30 mouse cellular contexts compared by ENCODE assay signal in genomic region chr2:135652040-135652439, GRCm38 (mm10). TPM values are rescaled to one million over a fixed set of nuclear protein-coding genes. Genes with fewer than 3 reads are reported as not detected.
DNase-seq lines count a peak whose midpoint lies in the region; ATAC-seq and TF ChIP-seq lines count a peak whose summit lies in the region.
"Had no signal": no experiment of that assay in that cellular context is flagged by ENCODE, and none has a peak within 500 bp of the region (broad histone marks: within the 10 kb centered on the region; RNA-seq: fewer than 3 reads in every experiment).

No protein-coding gene starts in this region.

- no peaks in the 10 kb centered on the region for H3K4me1 ChIP-seq in kidney, embryonic 15.5 days
- no peaks in the 10 kb centered on the region for H3K4me1 ChIP-seq in forebrain, postnatal 0 days (ENCODE audit: insufficient read depth)
- H3K4me1 ChIP-seq: embryonic facial prominence, embryonic 10.5 days; embryonic facial prominence, embryonic 13.5 days; forebrain, embryonic 10.5 days; forebrain, embryonic 13.5 days; heart, embryonic 12.5 days; heart, embryonic 15.5 days; intestine, embryonic 15.5 days had no signal

- H3K36me3 ChIP-seq in kidney, embryonic 15.5 days = no peaks in the 10 kb centered on the region
- no peaks in the 10 kb centered on the region for H3K36me3 ChIP-seq in forebrain, postnatal 0 days (ENCODE audit: insufficient read depth)
- H3K36me3 ChIP-seq: embryonic facial prominence, embryonic 10.5 days; embryonic facial prominence, embryonic 13.5 days; forebrain, embryonic 10.5 days; G1E; heart, embryonic 12.5 days; heart, embryonic 15.5 days; intestine, embryonic 15.5 days had no signal

- no peak overlapping the region for H3K9ac ChIP-seq in kidney, embryonic 15.5 days
- H3K9ac ChIP-seq in forebrain, postnatal 0 days = no peak overlapping the region
- H3K9ac ChIP-seq: embryonic facial prominence, embryonic 13.5 days; forebrain, embryonic 13.5 days; heart, embryonic 12.5 days; heart, embryonic 15.5 days; hindbrain, embryonic 14.5 days; intestine, embryonic 15.5 days had no signal

- no peaks in the 10 kb centered on the region for H3K9me3 ChIP-seq in kidney, embryonic 15.5 days (replicated peaks)
- no peaks in the 10 kb centered on the region for H3K9me3 ChIP-seq in forebrain, postnatal 0 days (ENCODE audit: low read length)
- H3K9me3 ChIP-seq: embryonic facial prominence, embryonic 10.5 days; embryonic facial prominence, embryonic 13.5 days; forebrain, embryonic 10.5 days; forebrain, embryonic 13.5 days; heart, embryonic 12.5 days; heart, embryonic 15.5 days; intestine, embryonic 15.5 days had no signal

- TF ChIP-seq CTCF in forebrain, postnatal 0 days (IDR thresholded peaks at IDR 0.05; ENCODE audit: low read depth) = no peak

- no peak overlapping the region for H3K4me2 ChIP-seq in kidney, embryonic 15.5 days
- no peak overlapping the region for H3K4me2 ChIP-seq in forebrain, postnatal 0 days (ENCODE audit: low read depth)
- H3K4me2 ChIP-seq: embryonic facial prominence, embryonic 13.5 days; forebrain, embryonic 13.5 days; heart, embryonic 12.5 days; heart, embryonic 15.5 days; hindbrain, embryonic 14.5 days; intestine, embryonic 15.5 days had no signal

- WGBS in kidney, embryonic 15.5 days = 83% methylated on average over 6 of the region's 6 CpGs
- 97% methylated on average over 6 of the region's 6 CpGs for whole genome bisulfite sequencing in forebrain, postnatal 0 days

- peak; percentile 6 for DNase-seq in cerebellum, adult 9-10 months
- DNase-seq in cerebellum, postnatal 4 days (ENCODE audit: low spot score in 2 of 2) = no peak
- DNase-seq in spleen, postnatal 36 days (ENCODE audit: low spot score in 2 of 2) = no peak
- DNase-seq in forebrain, postnatal 0 days = no peak
- DNase-seq: adrenal gland, adult 8-10 months; adrenal gland, postnatal 36 days; embryo, embryonic 11 days; gastrocnemius, postnatal 25 days; heart, adult 18-20 months; heart, postnatal 10 days; heart, postnatal 4 days; kidney, adult 11 months; kidney, adult 8-10 months had no signal

- no peaks in the 10 kb centered on the region for H3K27me3 ChIP-seq in kidney, embryonic 15.5 days
- H3K27me3 ChIP-seq in forebrain, postnatal 0 days (ENCODE audit: insufficient read depth, low read length) = no peaks in the 10 kb centered on the region
- H3K27me3 ChIP-seq: embryonic facial prominence, embryonic 13.5 days; forebrain, embryonic 13.5 days; heart, embryonic 12.5 days; heart, embryonic 15.5 days; intestine, embryonic 15.5 days; Patski had no signal

- H3K27ac ChIP-seq in kidney, embryonic 15.5 days = no peak overlapping the region
- no peak overlapping the region for H3K27ac ChIP-seq in forebrain, postnatal 0 days (ENCODE audit: low read depth, low read length)
- H3K27ac ChIP-seq: embryonic facial prominence, embryonic 10.5 days; embryonic facial prominence, embryonic 13.5 days; forebrain, embryonic 10.5 days; forebrain, embryonic 13.5 days; heart, embryonic 15.5 days; hindbrain, embryonic 14.5 days; hindbrain, postnatal 0 days; intestine, embryonic 15.5 days had no signal

- peak; percentile 58 for ATAC-seq in CD4-positive, CD25-positive, alpha-beta regulatory T cell, adult 4 months
- peak; percentile 44 for ATAC-seq in activated CD4-positive, CD25-positive, alpha-beta regulatory T cell, adult 4 months
- ATAC-seq in inflammation-experienced regulatory T-cells, adult 6 months = peak; percentile 51
- no peak for ATAC-seq in kidney, embryonic 15.5 days (replicated peaks; ENCODE audit: low FRiP score)
- no peak for ATAC-seq in forebrain, postnatal 0 days
- ATAC-seq: forebrain, embryonic 13.5 days; forebrain, embryonic 16.5 days; hindbrain, postnatal 0 days; intestine, embryonic 15.5 days; Patski had no signal

- H3K4me3 ChIP-seq in kidney, embryonic 15.5 days (replicated peaks) = no peak overlapping the region
- no peak overlapping the region for H3K4me3 ChIP-seq in forebrain, postnatal 0 days (ENCODE audit: low read depth, low read length)
- H3K4me3 ChIP-seq: embryonic facial prominence, embryonic 10.5 days; embryonic facial prominence, embryonic 13.5 days; erythroblast, embryonic 14.5 days; forebrain, embryonic 10.5 days; forebrain, embryonic 13.5 days; heart, embryonic 12.5 days; heart, embryonic 15.5 days; intestine, embryonic 15.5 days had no signal

RNA-seq across cellular contexts. Expression of gene Plcb4, which starts 6.8 kb away (rescaled TPM):
- 10 to 100 TPM; 13.8 to 16.2 TPM for polyA plus RNA-seq in CD4-positive, CD25-positive, alpha-beta regulatory T cell, adult 4 months (2017; shearing (Covaris generic))
- 10 to 100 TPM; 19.5 to 19.6 TPM for polyA plus RNA-seq in activated CD4-positive, CD25-positive, alpha-beta regulatory T cell, adult 4 months (2017; shearing (Covaris generic))
- polyA plus RNA-seq in inflammation-experienced regulatory T-cells, adult 6 months (2017; shearing (Covaris generic)) = 10 to 100 TPM; 22.0 to 31.2 (median 26.3) TPM
- polyA plus RNA-seq in kidney, embryonic 15.5 days (2015; fragmentation: Nextera tagmentation; extraction: Ambion mirVana) = 19.0 and 20.9 TPM in 2 replicates
- total RNA-seq in forebrain, postnatal 0 days (2014; rRNA removed) = 32.1 and 39.7 TPM in 2 replicates
- polyA plus RNA-seq in forebrain, postnatal 0 days (2015; fragmentation: Nextera tagmentation; extraction: Ambion mirVana) = 5.5 and 15.5 TPM in 2 replicates
- polyA plus RNA-seq: erythroblast, embryonic 14.5 days; G1E had no signal

Comparison
In these comparisons a context has a peak if more than half of its experiments do, and no peak if none do; other contexts are left out.
1. ATAC-seq: peak in CD4-positive, CD25-positive, alpha-beta regulatory T cell, adult 4 months (single experiment), activated CD4-positive, CD25-positive, alpha-beta regulatory T cell, adult 4 months (single experiment) and inflammation-experienced regulatory T-cells, adult 6 months (single experiment); none in kidney, embryonic 15.5 days (single experiment) and forebrain, postnatal 0 days (single experiment).